Mouse (Mus musculus) natural killer cell, adult 2 months (primary cell): ENCODE results near the gene Speer4a.
"Not testable (repeated sequence)": the region's sequence is repeated elsewhere in the genome, so short reads cannot be mapped to it uniquely, and the experiment has no call there.

Experiments used
- DNase-seq, 2 experiments: peaks; one replicate each; pipeline ENCODE4 v3.0.0; 2022; ENCODE audit warnings: low spot score in 2 of 2

The Speer4a gene

DNA sequence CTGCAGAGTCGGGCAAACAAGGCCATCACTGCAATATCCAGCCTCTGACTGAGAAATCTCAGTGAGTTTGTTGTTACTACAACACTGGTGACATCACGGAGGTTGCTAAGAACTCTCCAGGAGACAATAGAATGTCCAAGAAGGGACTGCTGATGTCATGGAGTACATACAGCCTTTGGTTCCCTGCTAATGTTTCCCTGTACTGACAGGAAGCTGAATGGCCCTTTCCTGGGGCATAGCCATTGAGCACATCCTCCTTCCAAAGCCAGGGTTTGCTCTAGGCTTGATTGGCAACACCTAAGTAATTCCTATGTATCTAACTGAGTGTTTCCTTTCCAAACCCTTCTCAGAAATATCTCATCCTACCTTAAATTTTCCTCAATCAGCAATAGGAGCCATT is at the start of gene Speer4a:
Gene Speer4a, minus strand, starts transcription at position 101 of the 400 bp plus-strand sequence.
- not testable (repeated sequence) for DNase-seq

DNA sequence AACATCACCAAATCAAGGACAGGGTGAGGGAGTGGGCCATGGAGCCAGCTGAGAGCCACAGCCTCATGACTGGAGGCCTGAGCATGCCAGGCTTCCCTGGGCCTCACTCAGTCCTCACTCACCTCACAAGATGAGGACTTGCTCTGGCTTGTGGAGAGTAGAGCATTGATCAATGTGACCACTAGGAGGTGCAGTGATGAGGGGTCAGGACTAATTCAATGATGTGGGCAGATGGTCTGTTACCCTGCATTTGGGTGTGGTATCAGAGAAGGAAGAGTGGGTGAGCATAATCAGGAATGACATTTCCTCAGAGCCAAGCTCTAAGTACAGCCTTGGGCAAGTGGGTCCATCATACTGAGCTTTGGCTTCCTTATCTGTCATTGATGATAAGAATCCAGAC is 39.7 kb upstream of the Speer4a start:
- DNase-seq: not testable (repeated sequence)

DNA sequence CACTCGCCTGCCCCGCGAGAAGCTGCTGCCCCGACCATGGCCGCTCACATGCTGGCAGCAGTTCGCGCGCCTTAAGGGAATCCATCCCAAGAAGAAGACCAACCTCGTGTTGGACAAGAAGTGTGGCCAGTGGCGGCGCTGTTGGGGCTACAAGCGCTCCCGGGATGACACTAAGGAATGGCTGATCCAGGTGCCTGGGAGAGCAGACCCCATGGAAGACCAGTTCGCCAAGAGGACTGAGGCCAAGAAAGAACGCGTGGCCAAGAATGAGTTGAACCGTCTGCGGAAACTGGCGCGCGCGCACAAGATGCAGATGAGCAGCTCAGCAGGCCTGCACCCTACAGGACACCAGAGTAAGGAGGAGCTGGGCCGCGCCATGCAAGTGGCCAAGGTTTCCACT is 31.4 kb upstream of the Speer4a start:
- DNase-seq: no peak

DNA sequence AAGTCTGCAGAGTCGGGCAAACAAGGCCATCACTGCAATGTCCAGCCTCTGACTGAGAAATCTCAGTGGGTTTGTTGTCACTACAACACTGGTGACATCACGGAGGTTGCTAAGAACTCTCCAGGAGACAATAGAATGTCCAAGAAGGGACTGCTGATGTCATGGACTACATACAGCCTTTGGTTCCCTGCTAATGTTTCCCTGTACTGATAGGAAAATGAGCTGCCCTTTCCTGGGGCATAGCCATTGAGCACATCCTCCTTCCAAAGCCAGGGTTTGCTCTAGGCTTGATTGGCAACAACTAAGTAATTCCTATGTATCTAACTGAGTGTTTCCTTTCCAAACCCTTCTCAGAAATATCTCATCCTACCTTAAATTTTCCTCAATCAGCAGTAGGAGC is 19.1 kb upstream of the Speer4a start, which contains the start of gene Gm7347:
Gene Gm7347, minus strand, starts transcription at position 101 of the 400 bp plus-strand sequence.
- DNase-seq: not testable (repeated sequence)

DNA sequence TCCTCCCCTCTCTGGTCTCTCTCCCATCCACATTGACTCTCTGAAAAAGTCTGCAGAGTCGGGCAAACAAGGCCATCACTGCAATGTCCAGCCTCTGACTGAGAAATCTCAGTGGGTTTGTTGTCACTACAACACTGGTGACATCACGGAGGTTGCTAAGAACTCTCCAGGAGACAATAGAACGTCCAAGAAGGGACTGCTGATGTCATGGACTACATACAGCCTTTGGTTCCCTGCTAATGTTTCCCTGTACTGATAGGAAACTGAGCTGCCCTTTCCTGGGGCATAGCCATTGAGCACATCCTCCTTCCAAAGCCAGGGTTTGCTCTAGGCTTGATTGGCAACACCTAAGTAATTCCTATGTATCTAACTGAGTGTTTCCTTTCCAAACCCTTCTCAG is 16.5 kb downstream of the Speer4a start, which contains the start of gene Gm5862:
Gene Gm5862, minus strand, starts transcription at position 101 of the 400 bp plus-strand sequence.
- DNase-seq: not testable (repeated sequence)

DNA sequence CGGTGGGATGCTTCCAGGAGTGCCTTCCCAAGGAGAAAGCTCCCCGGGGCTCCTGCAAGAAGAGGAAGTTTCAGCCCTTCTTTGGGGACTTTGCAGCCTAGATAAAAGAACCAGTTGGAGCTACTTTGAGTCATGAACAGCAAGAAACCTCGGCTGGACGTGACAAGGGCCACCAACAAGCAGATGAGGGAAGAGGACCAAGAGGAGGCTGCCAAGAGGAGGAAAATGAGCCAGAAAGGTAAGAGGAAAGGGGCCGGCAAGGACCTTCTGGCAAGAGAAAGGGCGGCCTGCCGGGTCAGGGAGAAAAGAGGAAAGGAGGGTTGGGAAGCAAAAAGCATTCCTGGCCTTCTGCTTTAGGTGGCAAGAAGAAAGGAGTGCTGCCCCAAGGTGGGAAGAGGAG is 31.7 kb downstream of the Speer4a start:
- not testable (repeated sequence) for DNase-seq

DNA sequence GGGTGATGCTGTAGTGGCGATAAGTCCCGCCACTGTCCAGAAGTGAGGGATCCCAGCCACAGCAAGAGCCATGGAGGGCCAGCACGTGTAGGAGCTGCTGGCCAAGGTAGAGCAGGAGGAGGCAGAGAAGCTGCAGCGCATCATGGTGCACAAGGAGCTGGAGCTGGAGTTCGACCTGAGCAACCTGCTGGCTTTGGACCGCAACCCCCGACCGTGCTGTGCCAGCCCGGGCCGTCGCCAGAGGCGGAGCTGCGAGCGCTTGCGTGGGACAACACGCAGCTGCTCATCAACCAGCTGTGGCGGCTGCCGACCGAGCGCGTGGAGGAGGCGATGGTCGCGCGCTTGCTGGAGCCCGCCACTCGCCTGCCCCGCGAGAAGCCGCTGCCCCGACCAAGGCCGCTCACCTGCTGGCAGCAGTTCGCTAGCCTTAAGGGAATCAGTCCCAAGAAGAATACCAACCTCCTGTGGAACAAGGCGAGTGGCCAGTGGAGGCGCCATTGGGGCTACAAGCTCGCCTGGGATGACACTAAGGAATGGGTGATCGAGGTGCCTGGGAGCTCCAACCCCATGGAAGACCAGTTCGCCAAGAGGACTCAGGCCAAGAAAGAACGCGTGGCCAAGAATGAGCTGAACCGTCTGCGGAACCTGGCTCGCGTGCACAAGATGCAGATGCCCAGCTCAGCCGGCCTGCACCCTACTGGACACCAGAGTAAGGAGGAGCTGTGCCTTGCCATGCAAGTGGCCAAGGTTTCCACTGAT is 32.2 kb downstream of the Speer4a start:
- DNase-seq: not testable (repeated sequence)

DNA sequence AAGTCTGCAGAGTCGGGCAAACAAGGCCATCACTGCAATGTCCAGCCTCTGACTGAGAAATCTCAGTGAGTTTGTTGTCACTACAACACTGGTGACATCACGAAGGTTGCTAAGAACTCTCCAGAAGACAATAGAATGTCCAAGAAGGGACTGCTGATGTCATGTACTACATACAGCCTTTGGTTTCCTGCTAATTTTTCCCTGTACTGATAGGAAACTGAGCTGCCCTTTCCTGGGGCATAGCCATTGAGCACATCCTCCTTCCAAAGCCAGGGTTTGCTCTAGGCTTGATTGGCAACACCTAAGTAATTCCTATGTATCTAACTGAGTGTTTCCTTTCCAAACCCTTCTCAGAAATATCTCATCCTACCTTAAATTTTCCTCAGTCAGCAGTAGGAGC is 34.7 kb downstream of the Speer4a start, which contains the start of gene Gm1979:
Gene Gm1979, minus strand, starts transcription at position 101 of the 400 bp plus-strand sequence.
- not testable (repeated sequence) for DNase-seq

DNA sequence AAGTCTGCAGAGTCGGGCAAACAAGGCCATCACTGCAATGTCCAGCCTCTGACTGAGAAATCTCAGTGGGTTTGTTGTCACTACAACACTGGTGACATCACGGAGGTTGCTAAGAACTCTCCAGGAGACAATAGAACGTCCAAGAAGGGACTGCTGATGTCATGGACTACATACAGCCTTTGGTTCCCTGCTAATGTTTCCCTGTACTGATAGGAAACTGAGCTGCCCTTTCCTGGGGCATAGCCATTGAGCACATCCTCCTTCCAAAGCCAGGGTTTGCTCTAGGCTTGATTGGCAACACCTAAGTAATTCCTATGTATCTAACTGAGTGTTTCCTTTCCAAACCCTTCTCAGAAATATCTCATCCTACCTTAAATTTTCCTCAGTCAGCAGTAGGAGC is 50.8 kb downstream of the Speer4a start, which contains the start of gene Gm21698:
Gene Gm21698, minus strand, starts transcription at position 101 of the 400 bp plus-strand sequence.
- DNase-seq: not testable (repeated sequence)
